Mouse (Mus musculus): ENCODE data around the gene Nek3.

Nek3 gene

DNA sequence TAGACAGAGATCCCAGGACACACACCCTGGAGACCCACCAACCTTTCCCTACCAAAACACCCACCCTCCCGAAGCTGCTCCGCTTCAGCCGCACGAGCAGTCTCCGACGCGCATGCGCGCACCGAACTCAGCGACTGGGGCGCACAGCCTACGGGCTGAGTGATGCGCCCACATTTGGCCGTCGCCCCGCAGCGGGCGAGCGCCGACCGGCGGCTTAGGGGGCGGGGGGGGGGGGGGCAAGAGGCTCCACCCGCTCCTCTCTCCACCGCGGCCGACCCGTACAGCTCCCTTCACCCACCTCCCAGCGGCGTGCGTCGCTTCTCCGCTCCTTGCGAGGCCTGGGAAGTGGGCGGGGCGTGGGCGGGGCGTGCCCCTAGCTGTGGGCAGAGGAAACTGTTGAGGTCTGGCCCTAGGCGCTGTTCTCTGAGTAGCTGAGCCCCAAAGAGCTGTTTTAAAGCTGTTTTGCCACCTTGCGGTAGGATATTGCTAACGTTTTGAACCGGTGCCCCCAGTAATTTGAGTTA is at the start of gene Nek3:
Gene Nek3, minus strand, starts transcription at position 356 of the 524 bp plus-strand sequence.
- peak; percentile 95 for DNase-seq (ENCODE audit: low read depth)

DNA sequence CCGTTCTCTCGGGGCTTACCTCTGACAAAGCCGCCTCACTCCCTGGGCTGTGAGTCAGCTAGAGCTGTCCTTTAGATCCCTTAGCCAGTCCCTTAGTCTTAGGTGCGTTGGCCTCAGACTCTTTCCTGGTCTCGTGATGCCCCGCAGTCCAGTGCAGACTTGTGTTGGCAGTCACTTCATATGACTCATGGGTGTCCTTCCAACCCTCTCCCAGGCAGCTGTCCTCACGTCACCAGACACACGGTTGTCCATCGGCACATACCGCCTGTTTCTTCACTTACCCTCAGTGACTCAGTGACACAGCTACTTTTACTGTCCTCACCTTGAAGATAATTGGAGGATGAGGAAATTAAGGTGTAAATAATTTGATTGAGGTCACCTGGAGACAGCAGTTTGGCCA is 48.6 kb upstream of the Nek3 start:
- DNase-seq (ENCODE audit: low read depth): no peak

DNA sequence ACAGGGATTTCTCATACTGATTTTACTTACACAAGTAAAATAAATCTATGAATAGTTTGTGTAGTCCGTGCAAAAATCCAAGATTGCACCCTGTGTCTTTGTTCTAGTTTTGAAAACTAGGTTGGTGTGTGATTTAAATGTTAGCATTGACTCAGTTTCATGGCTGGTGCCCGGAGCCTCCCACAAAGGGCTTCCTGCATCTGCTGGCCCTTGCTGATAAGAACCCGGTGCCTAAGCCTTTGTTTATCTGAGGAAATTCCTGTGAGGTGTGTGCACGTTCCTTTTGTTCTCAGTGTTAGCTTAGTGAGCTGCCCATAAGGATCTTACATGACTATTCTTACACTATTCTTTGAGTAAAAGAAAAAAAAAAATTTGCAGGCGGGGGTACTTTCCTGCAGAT is 42.8 kb upstream of the Nek3 start:
- no peak for DNase-seq (ENCODE audit: low read depth)

DNA sequence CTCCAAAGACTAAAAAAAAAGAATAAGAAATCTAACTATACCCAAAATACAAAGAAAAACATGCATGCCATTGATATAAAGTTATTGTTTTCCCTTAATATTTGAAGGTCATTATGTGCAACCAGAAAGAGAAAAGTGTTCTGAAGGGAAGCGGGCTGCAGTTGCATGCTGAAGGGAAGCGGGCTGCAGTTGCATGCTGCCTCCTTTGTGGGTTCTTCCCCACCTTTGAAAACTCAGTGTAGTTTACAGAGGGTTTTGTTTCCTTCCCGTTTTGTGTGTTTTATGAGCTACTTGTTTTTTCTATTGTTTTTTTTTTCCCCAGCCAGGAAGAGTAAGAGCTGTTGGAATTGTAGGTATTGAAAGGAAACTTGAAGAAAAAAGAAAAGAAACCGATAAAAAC is 41.3 kb upstream of the Nek3 start:
- DNase-seq (ENCODE audit: low read depth): no peak

DNA sequence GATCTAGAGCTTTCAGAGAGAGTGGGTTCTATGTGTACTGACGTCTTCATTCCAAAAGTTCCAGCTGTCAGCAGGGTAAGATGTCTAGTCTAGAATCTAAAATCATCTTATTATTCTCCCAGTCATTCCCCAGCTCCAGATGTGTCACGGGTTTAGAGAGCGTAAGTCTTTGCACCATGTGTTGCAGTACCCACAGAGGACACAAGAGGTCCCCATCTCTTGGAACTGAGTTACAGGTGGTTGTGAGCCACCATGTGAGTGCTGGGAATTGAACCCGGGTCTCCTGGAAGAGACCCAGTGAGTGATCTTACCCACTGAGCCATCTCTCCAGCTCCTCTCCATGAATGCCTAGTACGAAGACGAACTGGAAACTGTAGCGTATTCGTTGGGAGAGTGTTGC is 33.2 kb upstream of the Nek3 start:
- peak; percentile 48 for DNase-seq (ENCODE audit: low read depth)

DNA sequence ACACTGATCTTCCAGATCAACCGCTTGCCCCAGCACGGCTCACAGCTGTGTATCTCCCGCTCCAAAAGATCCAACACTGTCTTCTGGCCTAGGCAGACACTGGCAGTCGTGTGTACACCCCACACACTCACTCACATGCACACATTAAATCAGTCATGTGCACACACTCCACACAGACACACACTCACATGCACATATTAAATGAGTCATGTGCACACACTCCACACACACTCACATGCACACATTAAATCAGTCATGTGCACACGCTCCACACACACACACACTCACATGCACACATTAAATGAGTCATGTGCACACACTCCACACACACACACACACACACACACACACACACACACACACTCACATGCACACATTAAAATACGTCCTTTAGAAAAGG is 31.7 kb upstream of the Nek3 start:
- DNase-seq (ENCODE audit: low read depth): no peak

DNA sequence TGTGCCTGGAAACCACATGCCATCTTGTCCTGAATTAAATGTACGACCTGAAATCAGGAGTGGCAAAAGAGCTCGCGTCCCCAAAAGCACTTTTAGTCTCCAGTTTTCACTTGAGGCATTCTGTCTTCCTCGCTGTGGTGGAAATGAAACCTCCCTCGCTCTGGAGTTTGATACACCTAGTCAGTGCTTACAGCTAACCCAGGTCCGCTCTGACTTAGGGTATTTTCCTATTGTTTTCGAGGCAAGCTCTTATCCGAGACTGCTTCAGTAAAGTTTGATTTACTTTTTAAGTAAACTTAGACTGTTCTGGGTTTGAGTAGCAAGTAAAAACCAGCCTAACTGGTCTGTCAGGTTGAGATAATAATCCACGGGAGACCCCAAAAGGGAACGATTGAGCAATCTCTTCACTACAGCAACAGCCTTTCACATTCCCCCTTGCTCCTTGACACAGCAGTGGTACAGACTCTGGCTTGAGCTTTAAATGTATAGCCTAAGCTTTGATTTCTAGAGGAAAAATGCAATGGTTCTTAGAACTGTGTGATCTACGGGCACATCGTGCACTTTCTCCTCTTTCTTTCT is 27.3 kb upstream of the Nek3 start:
- DNase-seq (ENCODE audit: low read depth): no peak

DNA sequence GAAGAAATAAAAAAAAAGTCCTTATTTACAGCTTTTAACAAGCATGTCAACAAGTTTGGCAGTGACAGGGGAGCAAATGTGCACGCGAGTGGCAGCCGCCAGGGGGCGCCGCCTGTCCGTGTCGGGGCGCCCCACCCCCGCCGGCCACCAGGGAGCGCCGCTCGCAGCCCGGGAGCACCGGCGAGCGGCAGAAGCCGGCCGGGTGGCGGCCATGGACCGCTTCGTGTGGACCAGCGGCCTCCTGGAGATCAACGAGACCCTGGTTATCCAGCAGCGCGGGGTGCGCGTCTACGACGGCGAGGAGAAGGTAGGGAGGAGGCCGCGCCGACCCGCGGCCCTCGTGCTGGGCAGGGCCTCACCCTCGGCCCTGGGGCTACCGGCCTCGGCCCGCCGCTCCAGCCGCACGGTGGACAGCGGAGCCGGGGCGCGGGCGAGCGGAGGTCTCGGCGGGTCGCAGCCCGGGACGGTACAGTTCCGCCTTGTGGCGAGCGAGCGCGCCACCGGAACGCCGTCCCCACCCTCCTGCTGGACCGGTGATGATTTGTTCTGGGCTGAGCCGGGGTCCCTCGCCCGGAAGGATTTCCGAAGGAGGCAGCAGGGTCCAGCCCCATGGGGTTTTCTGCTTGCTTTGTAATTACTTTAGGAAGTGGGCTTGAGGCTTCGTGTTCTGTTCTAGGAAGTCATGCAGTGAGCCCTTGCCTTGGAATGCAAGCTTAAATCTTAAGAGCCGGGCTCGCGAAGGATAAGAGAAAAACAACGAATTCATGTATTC is 26.6 kb upstream of the Nek3 start, which contains the start of gene Vps36:
Gene Vps36, plus strand, starts transcription at position 150 of the 772 bp plus-strand sequence.
- peak; percentile 91 for DNase-seq (ENCODE audit: low read depth)

DNA sequence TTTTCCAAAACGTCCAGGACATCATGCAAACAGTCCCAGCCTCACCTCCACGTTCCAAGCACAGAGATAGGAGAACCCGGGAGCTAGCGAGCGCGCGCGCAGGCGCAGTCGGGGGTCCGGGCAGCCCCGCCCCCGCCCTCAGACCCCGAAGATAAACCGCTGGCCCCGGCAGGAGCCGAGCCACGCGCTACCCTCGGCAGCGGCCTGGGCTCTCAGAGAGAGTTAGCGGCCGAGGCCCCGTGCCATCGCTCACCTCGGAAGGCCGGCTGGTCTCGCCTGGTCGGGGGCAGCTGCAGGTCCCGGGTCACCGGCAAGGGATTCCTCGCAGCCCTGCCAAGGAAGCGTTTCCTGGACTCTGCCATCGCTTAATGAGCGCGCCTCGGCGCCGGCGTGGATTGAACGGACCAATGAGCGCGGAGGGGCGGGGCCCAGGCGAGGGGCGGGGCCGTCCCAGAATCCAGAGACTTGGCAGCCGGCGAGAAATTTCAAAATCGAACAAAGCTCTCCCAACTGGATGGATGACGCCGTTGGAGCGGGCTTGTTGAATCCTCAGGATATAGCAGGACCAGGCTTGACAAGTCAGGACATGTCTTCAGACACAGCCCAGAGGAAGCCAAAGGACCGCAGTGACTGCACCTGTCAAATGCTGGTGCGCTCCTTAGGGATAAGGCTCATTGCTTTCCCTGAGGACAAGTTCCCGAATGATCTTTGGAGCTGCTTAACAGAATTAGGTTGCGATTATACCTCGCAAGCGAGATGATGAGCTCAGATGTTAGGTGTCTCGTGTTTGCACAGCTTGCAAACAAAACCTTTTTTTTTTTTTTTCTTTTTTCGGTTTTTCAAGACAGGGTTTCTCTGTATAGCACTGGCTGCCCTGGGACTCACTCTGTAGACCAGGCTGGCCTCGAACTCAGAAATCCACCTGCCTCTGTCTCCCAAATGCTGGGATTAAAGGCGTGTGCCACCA is 19.5 kb upstream of the Nek3 start, which contains the start of gene Ckap2:
Gene Ckap2, minus strand, starts transcription at position 389 of the 967 bp plus-strand sequence.
- peak; percentile 93 for DNase-seq (ENCODE audit: low read depth)

DNA sequence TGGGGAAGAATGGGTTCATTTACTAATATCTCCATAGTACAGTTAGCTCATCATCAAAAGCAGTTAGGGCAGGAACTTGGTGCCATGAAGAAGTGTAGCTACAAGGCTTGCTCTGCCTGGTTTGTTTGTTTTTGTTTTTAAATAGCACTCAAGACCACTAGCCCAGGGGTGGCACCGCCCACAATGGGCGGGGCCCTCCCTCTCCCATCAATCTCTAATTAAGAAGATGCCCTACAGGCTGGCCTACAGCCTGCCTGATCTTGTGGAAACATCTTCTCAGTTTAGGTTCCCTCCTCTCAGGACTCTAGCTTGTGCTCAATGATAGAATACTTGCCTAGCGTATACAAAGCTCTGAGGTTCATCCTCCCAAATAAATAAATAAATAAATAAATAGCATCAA is 18.6 kb upstream of the Nek3 start:
- peak; percentile 68 for DNase-seq (ENCODE audit: low read depth)

DNA sequence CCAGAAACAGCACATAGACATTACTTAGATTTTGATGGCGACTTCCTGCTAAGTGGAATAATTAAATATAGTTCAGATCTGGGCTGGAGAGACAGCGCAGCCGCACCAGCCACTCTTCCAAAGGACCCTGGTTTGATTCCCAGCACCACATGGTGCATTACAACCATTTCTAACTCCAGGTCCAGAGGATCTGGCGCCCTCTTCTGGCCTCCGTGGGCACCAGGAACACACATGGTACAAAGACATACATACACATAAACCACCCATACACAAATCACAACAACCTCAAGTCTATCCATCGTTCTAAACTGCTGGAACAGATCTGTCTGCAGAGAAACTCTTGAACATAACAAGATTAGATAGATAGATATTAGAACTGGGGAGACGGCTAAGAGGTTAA is 9.7 kb upstream of the Nek3 start:
- no peak for DNase-seq (ENCODE audit: low read depth)

DNA sequence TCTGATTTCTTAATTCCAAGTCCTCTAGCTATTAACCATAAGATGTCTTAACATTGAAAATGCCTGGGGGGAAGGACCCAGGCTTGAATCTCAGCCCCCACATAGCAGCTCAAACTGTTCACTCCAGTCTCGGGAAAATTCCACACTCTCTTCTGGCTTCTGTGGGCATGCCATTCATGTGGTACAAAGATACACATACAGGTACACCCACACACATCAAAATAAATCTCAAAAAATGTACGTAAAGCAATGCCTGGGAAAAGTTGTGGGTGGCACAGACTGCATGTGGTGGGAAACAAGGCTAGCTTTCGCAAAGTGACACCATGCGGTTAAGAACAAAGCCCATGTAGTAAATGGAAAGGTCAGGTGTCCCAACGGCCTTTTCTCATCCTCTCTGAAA is 2.9 kb upstream of the Nek3 start:
- no peak for DNase-seq (ENCODE audit: low read depth)

DNA sequence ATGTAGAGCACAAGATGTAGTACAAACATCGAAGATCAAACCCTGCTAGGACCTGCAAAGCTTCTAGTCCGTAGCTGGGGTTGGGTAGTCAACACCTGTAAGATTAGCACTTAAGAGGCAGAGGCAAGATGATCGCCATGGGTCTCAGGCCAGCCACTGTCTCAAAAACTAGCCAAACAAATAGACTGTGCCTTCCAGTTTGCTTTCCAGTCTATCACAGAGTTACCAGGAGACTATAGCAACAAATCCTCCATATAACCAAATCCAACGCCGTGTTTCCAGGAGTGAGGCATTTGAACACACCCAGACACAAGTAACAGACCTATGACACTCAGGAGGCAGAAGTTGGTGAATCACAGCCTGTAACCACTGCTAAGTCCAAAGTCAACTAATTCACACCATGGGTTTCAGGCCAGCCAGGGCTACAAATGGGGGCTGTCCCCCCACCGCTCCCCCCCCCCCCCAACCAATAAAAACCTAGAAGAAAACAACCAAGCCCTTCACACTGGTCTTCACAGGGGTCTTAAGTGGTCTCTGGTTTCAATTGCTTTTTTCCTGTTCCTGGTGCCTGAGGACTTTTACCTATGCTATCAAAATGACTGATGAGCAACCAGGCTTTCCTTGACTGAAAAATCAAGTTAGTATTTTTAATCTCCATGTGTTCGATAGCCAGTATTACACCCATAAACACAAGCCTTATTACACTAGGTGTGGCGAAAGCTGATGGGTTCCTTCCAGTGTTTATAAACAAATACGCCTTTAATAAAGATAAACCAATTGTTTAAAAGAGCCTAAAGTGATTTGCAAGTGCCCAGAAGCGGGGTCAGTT is 770 bp downstream of the Nek3 start:
- DNase-seq (ENCODE audit: low read depth): no peak

DNA sequence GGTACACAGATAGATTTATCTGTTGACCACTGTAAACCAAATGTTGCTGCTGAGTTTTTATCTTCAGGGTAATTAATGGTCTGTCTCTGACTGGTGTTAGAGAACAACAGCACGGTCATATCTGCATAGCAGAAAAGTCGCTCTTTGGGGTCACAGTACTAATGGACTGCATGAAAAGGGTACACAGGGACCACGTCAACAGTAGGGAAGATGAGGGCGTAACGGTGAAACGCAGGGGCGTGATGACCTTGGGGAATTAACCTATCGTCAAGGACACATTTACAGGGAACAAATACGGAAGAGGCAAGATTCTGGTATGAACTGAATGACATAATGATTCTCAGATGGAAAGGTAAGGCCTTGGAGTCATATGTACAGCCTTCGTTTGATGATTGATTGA is 1.8 kb downstream of the Nek3 start:
- DNase-seq (ENCODE audit: low read depth): no peak

DNA sequence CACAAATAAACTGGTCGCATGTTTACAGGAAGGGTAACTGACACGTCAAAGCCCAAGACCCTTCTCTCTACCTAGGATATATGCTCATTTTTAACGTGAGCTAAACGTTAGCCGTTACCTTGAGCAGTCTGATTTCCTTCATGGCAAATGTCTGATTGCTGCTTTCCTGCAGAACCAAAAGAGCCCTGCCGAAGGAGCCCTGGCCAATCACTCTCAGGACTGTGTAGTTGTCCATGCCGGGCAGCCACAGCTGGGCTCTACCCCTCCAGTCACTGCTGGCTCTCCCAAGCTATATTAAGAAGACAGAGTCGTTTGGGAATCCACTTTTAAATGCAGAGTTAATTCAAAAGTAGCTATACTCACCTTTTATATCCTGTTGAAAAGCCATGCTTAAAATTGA is 4.0 kb downstream of the Nek3 start:
- DNase-seq (ENCODE audit: low read depth): no peak

DNA sequence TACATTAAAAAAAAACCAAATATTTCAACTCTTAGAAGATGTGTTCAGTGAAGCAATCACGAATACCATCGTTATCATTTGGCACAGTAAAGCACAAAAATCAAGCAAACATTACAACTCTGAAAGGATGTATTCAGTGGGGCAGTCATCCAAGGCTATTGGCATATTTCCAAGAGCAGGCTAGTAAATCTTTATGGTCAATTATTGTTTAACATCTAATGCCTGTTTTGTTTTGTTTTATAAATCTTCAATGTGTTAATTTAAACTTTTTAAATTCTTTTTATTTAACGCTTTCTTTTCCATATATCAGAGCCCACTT is 15.9 kb downstream of the Nek3 start:
- no peak for DNase-seq (ENCODE audit: low read depth)

DNA sequence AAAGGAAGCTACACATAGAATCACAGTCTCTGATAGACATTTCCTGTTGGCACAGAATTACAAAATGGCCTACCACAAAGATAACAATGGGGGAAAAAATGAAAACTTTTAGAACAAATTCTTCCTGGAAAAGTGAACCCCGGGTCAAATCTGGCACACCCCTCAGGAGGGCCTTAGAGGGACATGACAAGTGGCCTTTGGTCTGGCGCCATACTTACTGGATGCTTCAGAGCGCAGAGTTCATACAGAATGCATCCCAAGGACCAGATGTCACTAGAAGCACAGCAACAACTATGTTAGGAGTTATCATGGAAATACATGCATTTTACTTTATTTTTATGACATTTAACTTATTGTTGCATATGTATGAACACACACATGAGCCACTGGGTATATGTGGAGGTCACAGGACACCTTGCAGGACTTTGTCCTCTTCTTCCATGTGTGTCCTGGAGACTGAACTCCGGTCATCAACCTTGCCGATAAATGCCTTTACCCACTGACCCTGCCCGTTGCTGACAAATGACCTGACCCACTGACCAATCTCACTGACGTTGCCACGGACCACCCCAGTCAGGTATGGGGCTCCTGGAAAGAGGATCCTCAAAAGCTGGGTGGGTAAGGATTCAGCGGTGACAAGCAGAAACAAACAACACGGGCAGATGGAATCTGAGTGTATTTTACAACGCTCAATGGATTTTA is 16.4 kb downstream of the Nek3 start:
- no peak for DNase-seq (ENCODE audit: low read depth)

DNA sequence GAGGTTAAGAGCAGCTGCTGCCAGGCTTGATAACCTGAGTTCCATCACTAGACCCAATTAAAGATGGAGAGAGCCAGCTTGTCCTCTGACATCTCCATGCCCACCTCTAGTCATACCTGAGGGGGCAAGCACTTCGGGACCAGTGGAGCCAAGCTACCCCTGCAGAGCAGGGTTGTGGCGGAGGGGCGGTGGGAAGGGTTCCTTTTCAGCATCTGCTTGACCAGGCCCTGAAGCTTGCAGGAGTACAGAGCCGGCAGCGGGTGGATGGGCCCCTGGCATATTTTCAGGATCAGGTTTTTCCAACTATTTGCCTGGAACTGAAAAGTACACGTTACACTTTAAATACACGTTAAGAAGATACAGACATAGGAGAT is 17.9 kb downstream of the Nek3 start:
- DNase-seq (ENCODE audit: low read depth): no peak

DNA sequence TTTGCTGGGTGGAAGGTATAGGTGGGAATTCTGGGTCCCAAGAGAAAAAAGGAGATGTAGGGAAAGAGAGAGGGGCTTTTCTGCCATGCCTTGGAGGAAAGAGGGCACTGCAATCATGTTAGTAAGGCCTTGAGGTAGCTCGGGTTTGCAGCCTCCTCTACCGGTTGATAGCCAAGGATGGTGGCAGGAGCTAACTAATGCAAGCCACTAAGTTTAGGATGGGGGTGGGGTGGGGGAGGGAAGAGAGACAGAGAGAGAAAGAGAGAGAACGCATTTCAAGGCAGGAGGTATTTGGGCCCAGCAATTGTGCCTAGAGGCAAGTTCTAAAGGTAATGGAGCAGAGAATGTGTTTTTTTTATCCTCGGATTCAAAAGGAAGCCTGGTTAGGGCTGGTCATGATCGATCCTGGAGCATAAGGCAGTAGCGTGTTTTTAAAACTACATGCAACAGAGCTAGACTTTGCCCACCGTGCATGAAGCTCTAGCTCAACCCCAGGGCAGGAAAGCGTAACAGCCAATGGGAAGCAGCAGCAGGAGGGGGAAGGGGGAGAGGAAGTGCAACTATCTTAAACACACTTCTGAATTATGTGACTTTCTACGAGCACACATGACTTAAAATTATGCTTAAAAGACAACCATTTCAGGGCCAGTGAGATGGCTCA is 18.4 kb downstream of the Nek3 start:
- no peak for DNase-seq (ENCODE audit: low read depth)

DNA sequence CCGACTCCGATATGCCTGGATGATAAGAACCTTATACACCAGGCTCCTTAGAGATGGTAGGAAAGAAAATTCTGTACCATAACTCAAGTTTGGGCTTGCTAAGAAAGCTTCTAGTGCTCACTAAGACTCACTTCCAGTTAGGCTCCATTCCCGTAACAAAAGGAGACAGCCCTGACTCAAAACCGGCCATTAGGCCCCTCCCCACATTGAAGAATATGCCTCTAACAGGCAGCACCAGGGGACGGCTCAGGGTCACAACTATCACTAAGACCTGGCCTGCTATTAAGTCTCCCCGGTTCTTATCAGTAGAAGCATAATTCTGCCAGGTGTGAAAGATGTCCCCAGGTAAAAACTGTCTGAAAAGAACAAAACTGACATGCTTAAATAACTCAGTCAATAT is 20.4 kb downstream of the Nek3 start:
- DNase-seq (ENCODE audit: low read depth): no peak

All from induced T-regulatory cell, adult 2 months (primary cell).